ENCODE assay signal across 12 mouse cellular contexts in genomic region chr7:63668951-63669350, GRCm38 (mm10).
DNase-seq lines count a peak whose midpoint lies in the region; ATAC-seq and TF ChIP-seq lines count a peak whose summit lies in the region.
"Had no signal": no experiment of that assay in that cellular context is flagged by ENCODE, and none has a peak within 500 bp of the region (broad histone marks: within the 10 kb centered on the region; RNA-seq: fewer than 3 reads in every experiment).

No protein-coding gene starts in this region.

- H3K27me3 ChIP-seq in kidney, embryonic 15.5 days: no peaks in the 10 kb centered on the region
- no peaks in the 10 kb centered on the region for H3K27me3 ChIP-seq in midbrain, embryonic 16.5 days (ENCODE audit: control insufficient read depth, insufficient read depth, low read depth, low read length)
- no peaks in the 10 kb centered on the region for H3K27me3 ChIP-seq in cerebellum, adult 2 months (ENCODE audit: control insufficient read depth, insufficient read depth, low read length)

- WGBS in kidney, embryonic 15.5 days: 65% methylated on average over 14 of the region's 14 CpGs
- WGBS in midbrain, embryonic 16.5 days: 52% methylated on average over 14 of the region's 14 CpGs
- 78% methylated on average over 14 of the region's 14 CpGs for WGBS in cerebellum, adult 2 months

- TF ChIP-seq CTCF in cerebellum, adult 2 months (IDR thresholded peaks at IDR 0.05; ENCODE audit: borderline replicate concordance, insufficient read depth, low read depth, low read length): no peak

- no peaks in the 10 kb centered on the region for H3K9me3 ChIP-seq in kidney, embryonic 15.5 days (replicated peaks)
- H3K9me3 ChIP-seq in midbrain, embryonic 16.5 days (replicated peaks; ENCODE audit: control insufficient read depth, low read length, poor library complexity, severe bottlenecking): no peaks in the 10 kb centered on the region

- H3K27ac ChIP-seq in kidney, embryonic 15.5 days: no peak overlapping the region
- H3K27ac ChIP-seq in midbrain, embryonic 16.5 days (ENCODE audit: low read length): peak overlapping the region; percentile 71
- H3K27ac ChIP-seq in cerebellum, adult 2 months (ENCODE audit: insufficient read depth, low read length): no peak overlapping the region

- H3K4me2 ChIP-seq in kidney, embryonic 15.5 days: no peak overlapping the region
- H3K4me2 ChIP-seq in midbrain, embryonic 16.5 days (ENCODE audit: low read length): peak overlapping the region; percentile 33; the same call in 1 of the 2 replicates

- no peak for DNase-seq in kidney, adult 9 months
- DNase-seq in brain, adult 2 months (ENCODE audit: low read depth, low spot score): peak; percentile 84
- DNase-seq in frontal cortex, postnatal 14 days (ENCODE audit: low spot score in 2 of 2): peak; percentile 16 to 46
- DNase-seq in cerebellum, adult 2 months: no peak
- no peak for DNase-seq in thymus, adult 18-20 months
- DNase-seq in kidney, adult 8-10 months: no peak
- DNase-seq: gastrocnemius, postnatal 36 days; liver, postnatal 0 days; thymus, postnatal 25 days had no signal

- H3K36me3 ChIP-seq in kidney, embryonic 15.5 days: no peaks in the 10 kb centered on the region
- no peaks in the 10 kb centered on the region for H3K36me3 ChIP-seq in midbrain, embryonic 16.5 days (ENCODE audit: control insufficient read depth, insufficient read depth, low read length)

- peak; percentile 30; the same call in 1 of the 2 replicates for ATAC-seq in kidney, embryonic 15.5 days (replicated peaks; ENCODE audit: low FRiP score)
- ATAC-seq in midbrain, embryonic 16.5 days: peak; percentile 72
- ATAC-seq: liver, postnatal 0 days; Patski had no signal

- no peak for TF ChIP-seq POLR2A in cerebellum, adult 2 months (IDR thresholded peaks at IDR 0.05; ENCODE audit: borderline replicate concordance, insufficient read depth, low read length)

- H3K4me3 ChIP-seq in kidney, embryonic 15.5 days (replicated peaks): no peak overlapping the region
- no peak overlapping the region for H3K4me3 ChIP-seq in midbrain, embryonic 16.5 days (ENCODE audit: low read depth, low read length)
- H3K4me3 ChIP-seq in cerebellum, adult 2 months (replicated peaks; ENCODE audit: insufficient read depth, low read depth, low read length): no peak overlapping the region

- no peak overlapping the region for H3K9ac ChIP-seq in kidney, embryonic 15.5 days
- H3K9ac ChIP-seq in midbrain, embryonic 16.5 days (ENCODE audit: low read depth, low read length): peak overlapping the region; percentile 31; the same call in 1 of the 2 replicates
- H3K9ac ChIP-seq: liver, postnatal 0 days had no signal

- H3K4me1 ChIP-seq in kidney, embryonic 15.5 days: peaks cover 7% of the 10 kb centered on the region; the same call in 1 of the 2 replicates
- peaks cover 15% of the 10 kb centered on the region for H3K4me1 ChIP-seq in midbrain, embryonic 16.5 days (ENCODE audit: control insufficient read depth, insufficient read depth, low read length)
- peaks cover 6% of the 10 kb centered on the region; the same call in 1 of the 2 replicates for H3K4me1 ChIP-seq in cerebellum, adult 2 months (ENCODE audit: control insufficient read depth, insufficient read depth, low read length)

Comparison
In these comparisons a context has a peak if more than half of its experiments do, and no peak if none do; other contexts are left out.
1. DNase-seq: peak in brain, adult 2 months (single experiment) and frontal cortex, postnatal 14 days (2 of 2); none in kidney, adult 9 months (single experiment), cerebellum, adult 2 months (0 of 2), thymus, adult 18-20 months (0 of 2) and kidney, adult 8-10 months (0 of 2).